Mouse (Mus musculus): Measurements from ENCODE around the gene Dnajb2.

- no peak for TF ChIP-seq POLR2A (IDR thresholded peaks at IDR 0.05; ENCODE audit: insufficient read depth, low read length)
- TF ChIP-seq EP300 (IDR thresholded peaks at IDR 0.05; ENCODE audit: insufficient read depth, low read depth, low read length) = no peak
Measured at GRCm38 (mm10) chr1:75217893-75218226, 18.3 kb upstream of the Dnajb2 start.
